Mouse (Mus musculus) ZHBTc4 (cell line): ENCODE measurements around the gene Gab1.
A peak's percentile ranks its signal among the peaks of the same experiment; 100 is the strongest.

Experiments used
- DNase-seq: peaks from one replicate; pipeline ENCODE4 v3.0.0-alpha.2; 2011; ENCODE audit warnings: low read depth, low spot score

Gab1 gene

GRCm38 (mm10) chr8:80845284-80845683 is 35.0 kb downstream of the Gab1 start:
- no peak for DNase-seq

- no peak for DNase-seq
Observed at GRCm38 (mm10) chr8:80843744-80844434, 36.4 kb downstream of the Gab1 start.

DNA sequence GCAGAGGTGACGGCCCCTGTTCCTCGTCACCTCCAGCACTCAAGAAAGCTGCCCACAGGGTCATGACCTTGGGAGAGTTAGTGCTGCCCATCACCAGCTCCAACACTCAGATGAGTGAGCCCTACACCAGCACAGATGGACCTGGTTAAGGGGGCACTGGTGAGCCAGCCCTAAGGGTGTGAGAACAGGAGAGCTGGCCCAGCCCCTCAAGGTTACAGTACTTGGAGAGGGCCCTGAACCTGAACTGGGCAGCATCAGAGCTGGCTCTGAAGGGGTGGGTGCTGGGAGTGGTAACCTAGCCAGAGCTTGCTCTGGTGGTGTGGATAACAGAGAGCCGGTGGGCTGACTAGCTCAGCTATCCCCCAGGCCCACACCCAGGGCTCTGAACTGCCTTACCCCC is 37.8 kb downstream of the Gab1 start:
- DNase-seq, result no peak

DNA sequence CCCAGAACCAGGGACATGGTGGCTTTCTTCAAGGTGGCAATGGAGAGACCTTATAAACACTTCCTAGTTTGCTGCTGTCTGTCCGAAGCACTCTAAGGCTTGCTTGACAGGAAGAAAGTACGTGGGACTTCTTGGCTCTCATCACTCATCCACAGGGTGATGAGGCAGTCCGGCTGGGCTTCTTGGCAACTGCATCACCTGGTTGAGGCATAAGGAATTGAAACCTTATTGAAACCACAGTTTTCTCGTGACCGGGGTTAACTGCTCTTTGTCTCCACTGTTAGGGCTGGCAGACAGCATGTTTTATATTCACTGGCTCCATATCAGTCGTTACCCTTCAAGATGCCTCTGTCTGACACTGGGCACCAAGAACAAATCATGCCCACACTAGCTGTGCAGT is 40.2 kb downstream of the Gab1 start:
- DNase-seq, result no peak

DNA sequence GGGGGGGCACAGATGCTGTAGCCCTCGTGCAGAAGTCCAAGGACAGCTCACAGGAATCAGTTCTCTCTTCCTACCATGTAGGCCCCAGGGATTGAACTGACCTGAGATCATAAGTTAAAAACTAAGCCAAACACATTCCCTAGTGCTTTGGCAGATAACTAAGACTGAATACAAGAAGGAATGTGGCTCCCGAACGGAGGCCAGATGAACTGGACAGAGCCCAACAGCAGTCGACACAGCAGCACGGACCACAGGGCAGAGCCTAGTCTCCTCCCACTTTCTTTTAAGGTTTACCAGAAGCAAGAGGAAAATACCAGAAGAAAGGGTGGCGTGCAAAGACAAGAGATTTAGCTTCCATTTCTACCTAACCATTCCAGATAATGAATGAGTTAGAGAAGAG is 42.1 kb downstream of the Gab1 start:
- DNase-seq, result no peak

DNA sequence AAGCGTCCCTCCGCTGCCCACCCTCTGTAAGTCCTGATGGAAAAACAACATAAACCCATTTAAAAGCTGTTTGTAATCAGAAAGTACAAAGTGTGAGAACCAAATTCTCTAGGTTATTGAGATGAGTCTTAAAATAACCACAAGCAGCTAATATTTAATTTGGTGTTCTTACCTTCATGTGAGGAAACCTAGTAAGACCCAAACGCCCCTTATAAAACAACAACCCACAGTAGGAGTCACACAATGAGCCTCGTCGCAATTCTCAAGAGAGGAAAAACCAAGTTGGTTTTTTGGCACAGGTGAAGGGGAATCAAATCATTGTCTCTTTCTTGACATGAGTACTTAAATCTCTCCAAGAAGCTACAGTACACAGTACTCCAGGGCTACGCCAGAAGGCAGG is 44.9 kb downstream of the Gab1 start:
- DNase-seq, result no peak

- no peak for DNase-seq
Observed at GRCm38 (mm10) chr8:80834443-80834842, 45.9 kb downstream of the Gab1 start.

- DNase-seq, result no peak
Observed at GRCm38 (mm10) chr8:80832534-80832933, 47.8 kb downstream of the Gab1 start.

DNA sequence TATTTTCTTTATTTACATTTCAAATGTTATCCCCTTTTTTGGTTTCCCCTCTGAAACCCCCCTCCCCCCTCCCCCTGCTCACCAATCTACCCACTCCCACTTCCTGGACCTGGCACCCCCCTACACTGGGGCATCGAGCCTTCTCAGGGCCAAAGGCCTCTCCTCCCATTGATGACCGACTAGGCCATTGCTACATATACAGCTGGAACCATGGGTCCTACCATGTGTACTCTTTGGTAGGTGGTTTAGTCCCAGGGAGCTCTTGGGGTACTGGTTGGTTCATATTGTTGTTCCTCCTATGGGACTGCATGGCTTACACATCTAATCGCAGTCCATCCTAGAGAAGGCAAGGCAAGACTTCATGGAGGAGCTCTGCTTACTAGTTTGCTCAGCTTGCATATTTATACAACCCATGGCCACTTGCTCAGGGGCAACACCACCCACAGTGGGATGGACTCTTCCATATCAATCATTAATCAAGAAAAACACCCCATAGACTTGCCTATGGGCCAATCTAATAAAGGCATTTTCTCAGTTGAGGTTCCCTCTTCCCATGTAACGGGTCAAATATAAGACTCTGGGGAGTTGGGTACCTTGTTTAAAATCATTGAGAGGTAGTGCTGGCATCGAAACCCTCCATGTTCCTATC is 48.3 kb downstream of the Gab1 start:
- no peak for DNase-seq

DNA sequence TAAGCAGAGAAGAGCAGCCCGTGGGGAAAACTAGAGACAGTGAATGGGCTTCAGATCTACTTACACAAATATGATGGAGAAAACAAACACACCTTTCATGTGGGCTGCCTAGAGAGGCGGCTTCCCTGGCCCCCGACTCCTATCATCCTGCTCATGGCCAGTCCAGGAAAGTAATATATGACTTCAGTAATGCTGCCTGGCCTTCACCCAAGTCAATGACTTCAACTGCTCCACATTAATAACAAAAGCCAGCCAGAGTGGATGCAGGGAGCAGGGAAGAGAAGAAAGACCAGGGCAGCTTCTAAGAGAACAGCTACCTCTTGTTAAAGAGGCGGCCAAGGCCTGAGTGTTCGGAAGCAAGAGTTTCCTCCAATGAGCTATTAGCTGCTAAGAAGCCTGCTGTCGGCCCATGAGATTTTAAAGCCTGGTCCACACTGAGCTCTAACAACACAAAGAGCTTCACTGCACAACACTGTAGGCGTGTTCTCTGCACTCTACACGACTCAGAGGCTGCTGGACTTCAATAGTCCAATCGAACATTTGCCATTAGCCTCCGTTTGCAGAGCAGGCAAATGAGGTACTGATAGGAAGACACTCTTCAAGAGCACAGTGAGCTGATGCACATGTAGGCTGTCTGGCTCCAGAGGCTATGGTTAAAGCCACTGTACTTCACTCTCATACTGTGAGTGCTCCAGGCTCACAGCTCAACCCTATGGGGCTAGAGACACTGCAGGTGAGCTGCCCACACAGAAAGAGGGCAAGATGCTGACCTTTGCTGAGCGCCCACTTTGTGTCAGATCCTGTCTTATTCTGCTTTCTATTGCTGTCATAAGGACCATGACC is 49.4 kb downstream of the Gab1 start:
- DNase-seq, result peak; percentile 62

DNA sequence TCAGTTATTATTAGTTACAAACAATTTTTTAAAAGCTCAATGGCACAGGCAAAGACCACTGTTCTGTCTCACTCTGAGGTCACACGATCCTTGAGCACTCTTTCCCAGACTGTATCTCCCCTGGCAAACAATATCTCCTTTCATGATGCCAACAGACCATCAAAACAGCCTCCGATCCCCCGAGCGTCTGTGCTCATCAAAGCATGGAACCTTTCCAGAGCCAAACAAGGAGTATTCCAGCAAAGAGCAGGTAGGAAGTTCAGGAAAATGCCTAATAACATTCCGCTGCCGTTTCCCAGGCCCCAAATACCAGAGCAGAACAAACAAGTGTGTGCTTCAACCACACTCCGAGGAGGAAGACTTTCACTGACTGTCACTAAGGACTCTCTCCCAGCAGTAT is 50.2 kb downstream of the Gab1 start:
- DNase-seq, result no peak

DNA sequence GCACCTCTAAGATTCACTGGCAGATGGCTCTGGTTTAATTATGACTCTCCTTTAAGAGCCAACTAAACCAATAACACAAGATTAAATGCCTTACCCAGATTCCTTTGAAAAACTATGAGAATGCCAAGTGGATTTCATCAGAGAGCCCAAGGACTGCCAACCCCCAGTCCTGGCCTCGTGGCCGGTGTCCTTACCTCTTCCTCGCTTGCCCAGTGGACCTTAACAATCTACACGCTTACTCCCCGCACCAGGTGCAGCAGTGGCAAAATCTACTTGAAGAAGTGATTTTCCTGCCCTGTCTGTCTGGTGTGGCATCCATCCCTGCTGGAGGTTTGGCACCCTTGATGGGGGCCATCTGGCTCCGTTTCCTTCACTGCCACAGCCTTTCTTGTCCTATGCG is 53.3 kb downstream of the Gab1 start:
- DNase-seq, result no peak

DNA sequence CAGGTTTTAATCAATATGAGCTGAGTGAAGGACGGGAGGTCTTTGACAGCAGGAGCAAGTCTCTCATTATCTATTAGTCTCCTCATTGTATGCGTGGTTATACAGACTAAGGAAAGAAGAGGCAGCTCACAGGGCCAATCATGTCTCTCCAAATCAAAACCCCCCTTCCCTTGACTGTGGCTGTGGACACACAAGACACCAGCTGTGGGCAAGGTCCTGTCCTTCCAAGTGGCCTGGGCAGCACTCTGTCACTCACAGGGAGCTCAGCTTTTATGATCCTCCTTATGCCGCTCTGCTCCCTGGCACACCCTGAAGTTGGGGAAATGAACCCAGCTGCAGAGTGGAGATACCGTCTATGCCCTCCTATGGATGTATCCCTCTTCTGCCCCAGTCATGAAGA is 55.2 kb downstream of the Gab1 start:
- no peak for DNase-seq

- DNase-seq, result no peak
Observed at GRCm38 (mm10) chr8:80824426-80824825, 55.9 kb downstream of the Gab1 start.

DNA sequence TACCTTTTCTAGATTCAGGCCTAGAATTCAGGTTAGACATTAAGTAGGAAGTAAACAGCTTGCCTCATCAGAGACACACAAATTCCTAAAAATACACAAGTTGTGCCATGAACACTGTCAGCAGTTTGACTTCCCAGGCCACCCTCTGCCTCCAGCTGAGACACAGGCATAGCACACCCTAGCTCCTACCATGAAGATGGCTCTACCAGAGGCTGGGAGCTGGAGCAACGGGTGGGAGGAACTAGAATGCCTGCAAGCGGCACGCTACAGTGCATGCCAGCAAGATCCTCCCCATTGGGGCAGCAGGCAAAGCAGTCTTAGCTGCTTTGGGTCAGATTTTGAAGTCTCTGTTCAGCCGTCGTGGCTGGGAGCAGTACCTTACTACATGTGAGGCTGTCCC is 57.1 kb downstream of the Gab1 start:
- no peak for DNase-seq

DNA sequence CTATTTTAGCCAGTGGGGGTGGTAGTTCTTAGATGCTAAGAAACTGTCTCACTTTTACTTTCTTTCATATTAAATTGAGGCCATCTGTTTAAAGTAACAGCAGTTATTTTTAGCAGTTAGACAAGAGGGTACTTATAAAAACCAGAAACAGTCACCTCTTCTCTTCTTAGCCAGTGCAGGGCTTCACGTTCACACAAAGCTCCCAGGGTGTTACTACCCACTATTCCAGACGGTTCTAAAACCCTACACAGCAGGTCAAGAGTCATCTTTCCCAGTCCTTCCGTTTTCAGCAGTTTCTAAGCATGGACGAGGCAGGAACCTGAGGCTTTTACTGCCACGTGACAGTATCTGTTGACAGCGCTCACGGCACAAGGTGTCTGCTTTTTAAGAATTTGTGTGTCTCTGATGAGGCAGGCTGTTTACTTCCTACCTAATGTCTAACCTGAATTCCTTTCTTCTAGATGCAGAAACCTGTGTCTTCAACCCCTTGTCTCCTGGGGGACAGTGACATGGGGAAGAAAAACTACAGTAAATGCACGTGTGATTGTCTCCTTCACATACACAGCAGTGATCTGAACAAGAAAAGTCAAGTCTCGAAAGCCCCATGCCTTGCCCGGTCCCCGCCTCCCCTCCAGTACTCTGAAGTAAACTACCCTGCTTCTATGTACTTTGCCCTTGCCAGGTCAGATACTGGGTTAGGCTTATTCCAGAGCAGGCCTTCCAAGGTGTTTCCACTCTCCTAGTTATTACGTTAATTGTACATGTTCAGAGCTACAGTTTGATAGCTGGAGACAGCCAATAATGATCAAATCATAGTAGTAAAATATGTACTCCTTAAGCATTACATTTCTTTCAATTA is 58.7 kb downstream of the Gab1 start:
- no peak for DNase-seq

DNA sequence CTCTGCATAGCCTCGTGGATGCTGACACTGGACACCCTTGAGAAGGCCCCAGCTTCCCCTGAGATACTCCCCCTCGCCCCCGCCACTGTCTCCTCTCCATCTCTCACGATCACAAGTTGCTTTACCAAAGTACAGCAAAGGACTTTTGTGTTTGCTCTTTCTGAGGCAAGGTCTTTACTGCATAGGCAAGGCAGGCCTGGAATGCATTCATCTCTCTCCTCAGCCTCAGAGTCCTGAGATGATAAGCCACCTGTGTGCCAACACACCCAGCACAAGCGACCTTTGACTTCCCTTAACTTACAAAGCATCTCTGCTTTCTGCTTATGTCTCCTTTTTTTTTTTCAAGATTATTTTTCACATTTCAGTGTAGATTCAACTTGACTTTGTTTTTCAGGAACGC is 61.3 kb downstream of the Gab1 start:
- DNase-seq, result no peak

DNA sequence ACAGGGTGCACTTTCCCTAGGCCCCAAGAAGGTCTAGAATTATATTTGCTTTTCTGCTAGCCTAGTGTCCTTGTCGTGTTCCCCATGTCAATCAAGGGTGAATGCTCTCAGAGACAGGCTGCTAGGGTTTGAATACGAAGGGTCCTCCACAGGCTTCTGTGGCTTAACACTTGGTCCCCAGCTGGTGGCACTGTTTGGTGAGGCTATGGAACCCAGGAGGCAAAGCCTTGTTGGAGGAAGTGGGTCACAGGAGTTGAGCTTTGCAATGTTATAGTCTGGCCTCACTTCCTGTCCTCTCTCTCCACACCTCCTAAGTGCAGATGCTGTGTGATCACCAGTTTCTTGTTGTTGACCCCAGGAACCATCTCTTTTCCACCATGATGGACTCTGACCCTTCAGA is 63.3 kb downstream of the Gab1 start:
- DNase-seq, result peak; percentile 31

DNA sequence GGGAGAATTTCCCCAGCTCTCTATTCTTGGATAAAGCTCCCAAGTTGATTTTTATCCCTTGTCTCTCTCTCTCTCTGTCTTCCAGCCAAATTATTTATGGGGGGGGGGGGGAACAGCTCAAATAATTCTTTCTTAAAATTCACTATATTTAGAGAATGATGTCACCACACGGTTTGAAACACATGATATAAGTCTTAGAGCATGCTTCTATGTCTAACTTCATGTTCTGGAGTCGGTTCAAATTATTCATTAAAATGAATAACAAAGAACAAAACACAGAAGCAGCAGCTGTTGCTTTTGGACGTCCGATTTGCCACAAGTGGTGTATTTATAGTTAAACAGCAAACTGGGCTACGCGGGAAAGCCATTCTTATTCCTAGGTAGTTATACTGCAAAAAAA is 65.1 kb downstream of the Gab1 start:
- no peak for DNase-seq

DNA sequence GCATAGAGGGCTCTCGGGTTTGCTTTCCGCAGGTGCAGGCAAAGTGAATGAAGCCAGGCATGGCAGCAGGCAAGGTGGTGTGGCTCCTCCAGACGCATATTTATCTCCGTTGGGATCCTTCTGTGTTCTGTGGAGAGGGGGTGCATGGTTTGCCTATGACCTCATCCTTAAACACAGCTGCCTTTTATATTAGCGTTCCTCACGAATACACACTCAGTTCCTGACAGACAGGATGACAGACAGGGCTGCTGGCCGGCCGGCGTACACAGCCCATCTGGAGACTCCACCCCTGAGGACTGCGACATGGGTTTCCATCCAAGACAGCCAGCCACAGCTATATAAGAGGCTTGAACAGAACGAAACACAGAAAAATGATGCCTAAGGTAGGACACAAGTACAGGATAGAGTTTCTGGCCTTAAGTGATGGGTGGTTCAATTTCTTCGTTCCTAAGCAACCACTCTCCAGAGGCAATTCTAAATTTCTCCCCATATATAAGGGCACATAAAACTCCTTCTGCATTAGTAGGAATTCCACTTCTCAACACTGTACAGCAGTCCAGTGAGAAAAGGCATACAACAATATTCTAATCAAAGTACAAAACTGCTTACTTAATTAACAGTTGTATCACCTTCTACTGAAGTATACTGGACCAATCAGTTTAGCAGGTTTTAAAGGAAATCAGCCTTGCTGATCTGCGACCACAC is 66.1 kb downstream of the Gab1 start:
- no peak for DNase-seq

DNA sequence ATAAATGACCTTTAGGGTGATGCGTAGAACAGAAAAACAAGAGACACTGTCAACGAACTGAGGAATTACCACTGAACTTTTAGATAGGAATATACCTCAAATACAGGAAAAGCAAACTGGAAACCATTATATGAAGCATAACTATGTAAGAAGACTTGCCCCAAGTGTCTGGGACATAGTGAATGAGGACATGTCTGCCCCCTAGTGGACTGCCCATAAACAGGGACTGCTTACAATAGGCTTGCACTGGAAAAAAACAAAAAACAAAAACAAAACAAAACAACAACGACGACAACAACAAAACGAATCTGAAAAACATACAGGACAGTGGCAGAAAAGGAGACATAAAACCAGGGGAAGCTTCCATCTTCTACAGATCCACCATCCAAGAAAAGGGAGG is 66.9 kb downstream of the Gab1 start:
- peak; percentile 73 for DNase-seq
